Mouse (Mus musculus) testis, postnatal 14 days (tissue): ENCODE data around the gene Bsn.

ENCODE experiments used
- DNase-seq: peaks from one replicate; pipeline ENCODE4 v3.0.0; 2021; ENCODE audit warnings: low spot score

Bsn gene

DNA sequence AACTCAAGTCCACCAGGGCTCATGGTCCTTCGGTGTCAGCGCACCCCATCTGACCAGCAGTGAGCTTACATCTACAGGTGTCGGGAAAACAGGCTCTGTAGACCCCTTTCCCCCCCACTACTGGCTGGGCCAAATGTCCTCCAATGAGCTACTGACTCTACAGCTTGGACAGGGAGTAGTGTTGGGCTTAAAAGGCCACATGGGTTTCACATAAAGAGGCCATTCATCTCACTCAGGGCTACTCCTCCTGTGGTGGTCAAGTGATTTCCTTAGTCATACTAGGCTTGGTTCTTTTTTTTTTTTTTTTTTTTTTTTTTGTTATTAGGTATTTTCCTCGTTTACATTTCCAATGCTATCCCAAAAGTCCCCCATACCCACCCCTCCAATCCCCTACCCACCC, 66.3 kb downstream of the Bsn start:
- no peak for DNase-seq

- peak; percentile 64 for DNase-seq
Measured at GRCm38 (mm10) chr9:108121170-108121969, 68.8 kb downstream of the Bsn start.

GRCm38 (mm10) chr9:108120671-108121070, 69.5 kb downstream of the Bsn start:
- no peak for DNase-seq

DNA sequence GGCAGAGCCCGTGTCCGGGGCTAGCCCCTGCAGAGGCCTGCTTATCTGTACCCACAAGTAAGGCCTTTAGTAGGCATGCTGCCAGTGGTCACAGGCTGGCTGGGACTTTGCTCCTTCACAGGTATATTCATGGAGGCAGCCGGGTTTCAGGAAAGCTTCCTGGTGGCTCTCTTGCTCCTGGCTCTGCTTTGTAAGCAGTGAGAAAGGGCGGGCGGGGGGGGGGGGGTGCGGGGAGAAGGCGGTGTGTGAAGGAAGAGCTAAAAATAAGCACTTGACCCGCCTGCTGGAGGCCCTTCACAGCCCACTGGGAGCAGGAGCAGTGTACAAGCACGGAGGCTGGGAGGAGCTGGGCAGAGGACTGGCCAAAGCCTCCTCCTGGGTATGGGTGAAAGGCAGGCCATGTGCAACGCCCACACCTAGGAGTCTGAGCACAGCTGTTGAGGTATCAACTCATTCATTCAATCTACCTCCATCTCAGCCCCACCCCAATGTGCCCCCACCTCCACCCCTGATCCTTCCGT, 70.2 kb downstream of the Bsn start:
- no peak for DNase-seq

DNA sequence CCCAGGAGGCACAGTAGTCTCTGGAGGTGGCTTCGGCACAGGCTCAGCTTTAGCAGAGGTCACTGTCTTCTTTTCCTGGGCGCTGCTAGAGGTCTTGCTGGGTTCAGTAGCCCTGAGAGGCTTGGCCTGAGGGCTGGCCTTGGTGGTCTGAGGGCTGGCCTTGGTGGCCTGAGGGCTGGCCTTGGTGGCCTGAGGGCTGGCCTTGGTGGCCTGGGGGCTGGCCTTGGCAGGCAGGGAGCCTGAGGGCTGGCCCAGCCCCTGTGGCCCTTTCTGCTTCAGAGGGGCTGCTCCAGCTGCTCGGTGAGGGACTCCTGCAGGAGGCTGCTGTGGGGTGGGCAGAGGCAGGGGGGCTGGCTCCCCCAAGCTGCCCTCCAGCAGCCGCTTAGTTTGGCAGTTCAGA, 73.0 kb downstream of the Bsn start:
- no peak for DNase-seq

- no peak for DNase-seq
Measured at GRCm38 (mm10) chr9:108115290-108116077, 74.7 kb downstream of the Bsn start.

GRCm38 (mm10) chr9:108112719-108113340, 77.4 kb downstream of the Bsn start:
- DNase-seq: no peak

DNA sequence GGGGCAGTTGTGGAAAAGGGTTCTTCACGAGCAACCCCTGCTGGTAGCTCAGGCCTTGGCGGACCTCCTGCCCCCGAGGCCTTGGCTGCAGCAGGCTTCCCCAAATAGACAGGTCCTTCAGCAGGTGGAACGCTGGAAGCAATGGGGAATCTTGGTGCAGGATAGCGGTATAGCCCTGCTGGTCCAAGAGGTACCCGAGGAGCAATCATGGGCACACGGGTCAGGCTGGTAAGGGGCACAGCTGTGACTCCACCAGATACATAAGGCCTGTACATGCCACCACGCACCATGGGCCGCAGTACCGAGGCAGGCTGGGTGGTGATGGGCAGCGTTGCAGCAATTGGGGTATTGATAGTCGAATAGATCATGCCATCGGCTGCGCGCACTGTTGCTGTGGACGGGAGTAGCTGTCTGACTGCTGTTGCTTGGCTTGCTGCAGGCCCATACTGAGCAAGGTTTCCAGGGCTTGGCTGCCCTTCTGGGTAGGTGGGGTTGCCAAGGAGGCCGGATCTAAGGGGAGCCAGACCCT, 78.5 kb downstream of the Bsn start:
- DNase-seq: no peak

- DNase-seq: no peak
Measured at GRCm38 (mm10) chr9:108111101-108111592, 79.0 kb downstream of the Bsn start.

DNA sequence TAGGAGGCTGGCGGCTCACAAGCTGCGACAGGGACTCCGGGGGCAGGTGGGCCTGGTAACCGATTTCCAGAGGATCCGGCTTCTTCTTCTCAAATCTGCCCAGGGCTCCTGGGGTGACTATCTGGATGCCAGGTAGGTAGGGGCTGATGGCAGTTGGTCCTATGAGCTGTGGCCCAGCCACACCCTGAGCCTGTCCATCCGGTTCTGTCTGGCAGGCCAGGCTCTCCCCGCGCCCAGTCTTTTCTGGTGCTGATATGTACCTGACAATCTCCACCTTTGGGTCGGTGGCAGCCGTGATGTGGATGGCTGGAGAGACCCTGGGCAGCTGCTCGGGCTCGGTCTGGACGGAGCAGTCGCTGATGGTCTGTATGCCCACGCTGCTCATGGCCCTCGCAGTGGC, 80.0 kb downstream of the Bsn start:
- no peak for DNase-seq

DNA sequence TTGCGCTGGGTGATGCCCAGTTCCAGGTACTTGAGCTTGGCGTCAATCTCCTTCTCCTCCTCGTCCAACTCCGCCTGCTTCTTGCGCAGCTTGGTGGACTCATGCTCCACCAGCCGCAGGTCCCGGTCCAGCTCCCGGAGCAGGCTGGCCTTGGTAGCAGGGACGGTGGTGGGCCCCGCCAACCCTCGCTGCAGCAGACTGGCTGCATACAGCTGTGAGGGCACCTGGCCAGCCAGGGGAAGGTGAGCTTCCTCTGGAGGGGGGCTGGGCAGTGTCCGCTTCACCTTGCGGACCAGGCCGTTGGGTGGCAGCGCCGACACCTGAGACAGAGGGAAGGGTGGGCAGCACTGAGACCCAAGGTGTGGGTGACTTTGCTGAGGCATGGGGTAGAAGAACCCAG, 82.3 kb downstream of the Bsn start:
- DNase-seq: no peak

DNA sequence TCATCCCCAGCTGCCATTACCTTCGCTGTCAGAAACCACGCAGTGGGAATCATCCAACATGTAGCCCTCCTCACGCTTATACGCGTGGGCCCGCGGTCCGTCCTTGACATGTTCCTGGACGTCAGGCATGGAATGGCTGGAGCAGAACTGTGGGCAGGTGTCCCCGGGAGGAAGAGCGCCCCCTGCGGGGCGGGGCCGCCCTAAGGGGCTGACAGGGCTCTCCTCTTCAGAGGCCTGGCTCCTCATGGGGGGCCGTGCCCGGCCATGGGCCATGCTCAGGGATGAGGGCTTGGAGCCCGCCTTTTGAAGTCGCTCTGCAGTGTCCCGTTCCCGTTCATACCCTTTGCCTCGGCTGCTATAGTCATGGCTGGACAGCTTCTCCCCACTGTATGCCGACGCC, 84.1 kb downstream of the Bsn start:
- DNase-seq: peak; percentile 46

DNA sequence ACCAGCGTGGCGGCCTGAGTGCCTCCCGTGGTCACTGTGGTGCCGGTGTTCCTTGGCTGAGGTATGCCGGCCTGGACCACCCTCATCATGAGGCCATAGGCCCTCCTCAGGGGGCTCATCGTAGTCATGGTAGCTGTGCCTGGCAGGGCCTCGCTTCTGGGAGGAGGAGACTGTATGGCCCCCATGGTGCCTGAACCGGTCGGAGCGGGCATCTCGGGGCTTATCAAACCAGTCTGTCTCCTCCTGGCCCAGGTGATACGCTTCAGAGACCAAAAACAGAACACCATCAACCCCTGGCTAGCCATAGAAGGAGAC, 84.7 kb downstream of the Bsn start:
- no peak for DNase-seq

- no peak for DNase-seq
Measured at GRCm38 (mm10) chr9:108104766-108105548, 85.2 kb downstream of the Bsn start.

GRCm38 (mm10) chr9:108099619-108100018, 90.6 kb downstream of the Bsn start:
- no peak for DNase-seq

DNA sequence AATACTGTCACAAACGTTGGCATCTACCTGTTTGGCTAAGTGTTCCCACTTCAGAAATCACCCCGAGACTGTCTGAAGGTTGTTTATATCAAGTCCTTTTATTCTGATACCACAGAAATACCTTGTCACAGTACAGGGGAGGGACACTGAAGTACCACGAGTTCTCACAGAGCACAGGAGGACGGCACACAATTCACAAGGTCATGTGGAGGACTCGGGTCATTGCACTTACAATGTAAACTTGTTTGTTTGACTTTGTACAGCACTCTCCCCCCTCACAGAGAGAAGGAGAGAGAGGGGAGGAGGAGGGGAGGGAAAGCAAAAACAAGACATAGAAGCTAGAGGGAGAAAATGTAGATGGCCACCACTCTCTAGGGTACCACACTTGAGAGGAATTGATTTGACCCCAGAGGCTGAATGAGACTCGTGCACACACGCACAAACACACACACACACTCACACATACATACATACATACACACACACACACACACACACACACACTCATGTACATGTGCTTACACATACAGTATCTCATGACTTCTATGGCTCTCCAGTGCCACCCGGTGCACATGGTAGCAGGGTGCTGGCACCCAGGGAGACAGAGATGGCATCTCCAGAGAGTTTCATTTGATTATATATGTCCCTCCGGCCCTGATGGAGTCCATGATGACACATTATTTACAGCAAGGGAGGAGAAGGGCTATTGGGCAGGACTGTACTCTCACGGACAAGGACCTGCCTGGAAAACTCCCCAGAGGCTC, 94.1 kb downstream of the Bsn start:
- no peak for DNase-seq

DNA sequence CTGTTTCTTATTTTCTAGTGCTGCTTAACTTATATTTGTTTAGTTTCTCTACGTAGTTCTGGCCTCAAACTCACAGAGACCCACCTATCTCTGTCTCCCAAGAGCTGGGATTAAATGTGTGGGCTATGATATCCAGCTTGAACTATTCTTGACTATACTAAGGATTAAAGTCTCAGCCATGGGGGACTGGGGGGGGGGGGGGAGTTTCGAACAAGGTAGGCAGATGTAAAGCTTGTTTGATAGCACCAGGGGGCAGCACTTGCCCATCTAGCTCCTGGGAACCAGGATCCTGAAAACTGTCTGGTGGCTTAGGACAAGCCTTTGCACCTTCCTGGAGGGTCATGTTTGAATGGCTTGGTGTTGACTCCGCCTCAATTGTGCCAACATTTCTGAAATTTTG, 94.7 kb downstream of the Bsn start:
- no peak for DNase-seq

DNA sequence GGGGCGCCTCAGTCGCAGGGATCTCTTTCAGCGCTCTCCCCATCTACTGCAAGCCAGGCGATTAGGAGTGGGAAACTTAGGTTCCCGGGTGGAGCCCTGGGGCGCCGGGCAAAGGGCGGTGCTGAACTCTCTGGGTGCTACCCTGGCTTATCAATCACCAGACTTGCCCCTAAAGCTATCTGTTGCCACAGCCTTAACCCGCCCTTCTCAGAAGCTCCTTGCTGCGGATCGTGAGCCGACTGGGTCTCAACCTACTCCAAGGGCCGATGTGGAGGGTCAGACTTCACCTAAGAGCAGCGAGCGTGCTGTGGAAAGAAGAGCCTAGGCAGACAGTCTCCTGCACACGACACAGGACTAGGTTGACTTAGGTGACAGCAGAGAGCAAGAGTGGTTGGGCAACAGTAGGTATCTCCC, 95.2 kb downstream of the Bsn start:
- no peak for DNase-seq

DNA sequence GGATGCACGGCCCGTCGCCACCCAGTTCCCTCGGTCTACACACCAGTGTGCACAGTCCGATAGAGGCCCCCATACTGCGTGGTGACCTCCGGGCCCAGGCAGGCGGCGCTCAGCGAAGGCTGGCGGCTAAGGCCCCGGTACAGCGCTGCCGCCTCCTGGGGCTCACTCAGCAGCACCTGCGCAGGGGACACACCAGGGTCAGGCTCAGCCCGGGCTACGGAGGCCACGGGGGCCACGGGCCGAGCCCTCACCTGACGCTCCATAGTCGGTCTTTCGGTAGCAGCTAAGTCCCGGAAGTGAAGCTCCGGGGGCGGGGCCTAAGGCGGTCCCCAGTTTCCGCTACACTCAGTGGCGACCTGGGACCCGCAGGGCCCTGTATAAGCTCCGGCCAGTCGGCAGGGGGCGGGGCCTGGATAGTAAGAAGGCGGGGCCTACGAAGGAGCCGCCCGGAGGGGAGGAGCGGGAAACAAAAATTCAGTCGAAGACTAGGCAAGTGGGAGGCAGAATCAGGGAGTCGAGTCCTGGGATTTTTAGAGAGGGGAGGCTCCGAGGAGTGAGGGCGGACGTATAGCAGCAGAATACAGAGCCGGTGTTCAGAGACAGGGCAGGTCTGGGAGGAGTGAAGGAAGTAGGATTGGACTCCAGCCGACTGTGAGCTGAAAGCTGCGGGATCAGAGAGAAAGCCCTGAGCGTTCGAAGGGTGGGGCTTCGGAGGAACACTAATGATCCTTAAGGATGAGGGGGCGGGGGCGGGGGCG, 95.8 kb downstream of the Bsn start, which contains the start of gene Apeh:
TSS of gene Apeh (minus strand) at position 423 of the 758 bp plus-strand sequence.
- peak; percentile 92 for DNase-seq

- DNase-seq: no peak
Measured at GRCm38 (mm10) chr9:108093586-108093985, 96.6 kb downstream of the Bsn start.
